Mouse (Mus musculus) embryo, embryonic 11.5 days (tissue): ENCODE measurements around the gene Mcm9.
"Not testable (repeated sequence)": the region's sequence is repeated elsewhere in the genome, so short reads cannot be mapped to it uniquely, and the experiment has no call there.

Experiments
- DNase-seq: peaks from one replicate; pipeline ENCODE4 v3.0.0-alpha.2; 2012; ENCODE audit warnings: low read depth, low spot score

Mcm9 gene

GRCm38 (mm10) chr10:53502875-53503816, 127.1 kb downstream of the Mcm9 start:
- DNase-seq, result no peak

- no peak for DNase-seq
Observed at GRCm38 (mm10) chr10:53502471-53502870, 127.8 kb downstream of the Mcm9 start.

- DNase-seq, result no peak
Observed at GRCm38 (mm10) chr10:53499518-53499917, 130.7 kb downstream of the Mcm9 start.

GRCm38 (mm10) chr10:53495349-53495748, 134.9 kb downstream of the Mcm9 start:
- not testable (repeated sequence) for DNase-seq

- no peak for DNase-seq
Observed at GRCm38 (mm10) chr10:53493954-53494353, 136.3 kb downstream of the Mcm9 start.
